Mouse (Mus musculus) induced T-regulatory cell, adult 2 months (primary cell): ENCODE results near the gene Spns3.

Experiments
- DNase-seq: peaks from one replicate; pipeline ENCODE4 v3.0.0-alpha.2; 2012; ENCODE audit warnings: low read depth

Gene Spns3

DNA sequence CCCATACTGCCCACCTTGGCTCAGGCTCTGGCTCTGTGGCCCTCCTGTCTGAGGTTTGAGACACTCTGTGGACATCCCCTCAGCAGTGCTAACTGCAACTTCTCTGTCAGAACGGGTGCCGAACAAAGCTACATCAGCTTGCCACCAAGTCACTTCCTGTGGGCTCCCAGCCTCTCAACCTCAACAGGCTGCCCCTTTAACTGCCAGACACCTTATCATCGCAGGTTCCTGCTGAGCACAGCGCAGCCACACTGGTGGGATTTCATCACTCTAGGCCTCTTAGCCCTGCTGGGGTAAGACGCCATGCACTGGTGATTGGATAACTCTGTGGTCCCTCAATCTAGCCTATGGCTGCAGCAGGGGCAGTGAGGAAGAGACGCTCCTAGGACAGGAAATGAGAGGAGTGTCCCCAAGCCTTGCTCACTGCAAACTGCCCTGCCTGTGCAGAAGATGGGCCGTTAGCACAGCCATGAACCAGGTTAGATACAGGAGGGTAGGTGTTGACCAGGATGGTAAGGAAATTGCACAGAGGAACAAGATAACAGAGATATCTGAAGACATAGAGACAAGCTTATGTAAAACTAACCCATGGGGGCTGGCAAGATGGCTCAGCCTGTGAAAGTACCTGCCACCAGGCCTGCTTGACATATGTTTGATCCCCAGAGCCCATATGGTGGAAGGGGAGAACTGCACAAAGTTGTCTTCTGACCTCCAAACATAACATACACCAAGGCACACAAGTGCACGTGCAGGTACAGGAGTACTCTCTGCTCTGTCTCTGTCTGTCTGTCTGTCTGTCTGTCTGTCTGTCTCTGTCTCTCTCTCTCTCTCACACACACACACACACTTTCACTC lies at the start of gene Spns3:
TSS of gene Spns3 (minus strand) at position 373 of the 855 bp plus-strand sequence.
- peak; percentile 51 for DNase-seq

- DNase-seq = no peak
Measured at GRCm38 (mm10) chr11:72597780-72598179, 47.5 kb upstream of the Spns3 start.

DNA sequence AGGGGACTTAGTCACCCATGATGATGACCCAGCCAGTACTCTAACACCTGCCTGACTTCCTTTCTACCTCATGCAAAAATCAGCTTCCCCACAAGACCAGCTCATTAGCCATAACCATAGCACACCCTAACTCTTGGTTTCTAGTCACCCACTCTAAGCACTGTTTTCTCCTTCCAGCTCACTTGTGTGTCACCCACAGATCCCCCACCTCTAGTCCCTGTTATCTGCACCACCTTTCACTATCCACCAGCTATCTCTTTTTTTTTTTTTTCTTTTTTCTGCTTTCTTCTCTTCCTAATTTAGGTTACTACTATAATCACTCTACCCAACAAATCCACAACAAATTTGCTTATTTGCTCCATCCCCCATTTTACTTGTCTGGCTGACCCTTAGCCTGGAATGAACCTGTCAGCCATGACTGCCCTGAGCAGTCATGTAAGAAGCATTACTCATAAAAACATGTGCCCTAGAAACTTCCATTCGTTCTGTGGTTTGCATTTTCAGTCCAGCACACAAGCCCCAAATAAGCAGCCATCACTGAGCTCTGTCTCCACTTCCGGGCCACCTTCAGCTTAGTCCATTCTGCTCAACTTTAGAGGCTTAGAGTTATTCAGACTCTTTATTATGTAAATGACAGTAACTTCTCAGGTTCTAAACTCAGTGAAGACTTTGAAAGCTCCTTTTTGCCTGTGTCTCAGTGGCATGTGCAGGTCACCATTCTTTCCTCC lies 44.9 kb upstream of the Spns3 start:
- no peak for DNase-seq

GRCm38 (mm10) chr11:72587537-72588233 lies 37.4 kb upstream of the Spns3 start:
- DNase-seq = no peak

GRCm38 (mm10) chr11:72586570-72586969 lies 36.3 kb upstream of the Spns3 start:
- DNase-seq = no peak

DNA sequence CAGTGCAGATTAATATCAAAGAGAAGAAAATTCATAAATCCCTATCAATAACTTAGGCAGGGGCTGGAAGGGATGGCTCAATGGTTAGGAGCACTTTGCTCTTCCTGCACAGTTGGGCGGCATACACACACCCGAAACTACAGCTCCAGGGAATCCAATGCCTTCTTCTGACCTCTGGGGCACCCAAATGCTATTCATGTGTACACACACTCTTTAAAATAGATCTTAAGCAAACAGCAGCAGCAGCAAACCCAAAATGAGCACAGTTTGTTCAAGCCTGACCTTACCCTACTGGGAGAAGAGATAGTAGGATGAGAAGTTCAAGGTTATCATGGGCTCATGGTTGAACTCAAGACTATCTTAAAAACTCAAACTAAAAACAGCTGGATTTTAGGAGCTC lies 32.8 kb upstream of the Spns3 start:
- no peak for DNase-seq

GRCm38 (mm10) chr11:72582448-72582705 lies 32.1 kb upstream of the Spns3 start:
- no peak for DNase-seq

DNA sequence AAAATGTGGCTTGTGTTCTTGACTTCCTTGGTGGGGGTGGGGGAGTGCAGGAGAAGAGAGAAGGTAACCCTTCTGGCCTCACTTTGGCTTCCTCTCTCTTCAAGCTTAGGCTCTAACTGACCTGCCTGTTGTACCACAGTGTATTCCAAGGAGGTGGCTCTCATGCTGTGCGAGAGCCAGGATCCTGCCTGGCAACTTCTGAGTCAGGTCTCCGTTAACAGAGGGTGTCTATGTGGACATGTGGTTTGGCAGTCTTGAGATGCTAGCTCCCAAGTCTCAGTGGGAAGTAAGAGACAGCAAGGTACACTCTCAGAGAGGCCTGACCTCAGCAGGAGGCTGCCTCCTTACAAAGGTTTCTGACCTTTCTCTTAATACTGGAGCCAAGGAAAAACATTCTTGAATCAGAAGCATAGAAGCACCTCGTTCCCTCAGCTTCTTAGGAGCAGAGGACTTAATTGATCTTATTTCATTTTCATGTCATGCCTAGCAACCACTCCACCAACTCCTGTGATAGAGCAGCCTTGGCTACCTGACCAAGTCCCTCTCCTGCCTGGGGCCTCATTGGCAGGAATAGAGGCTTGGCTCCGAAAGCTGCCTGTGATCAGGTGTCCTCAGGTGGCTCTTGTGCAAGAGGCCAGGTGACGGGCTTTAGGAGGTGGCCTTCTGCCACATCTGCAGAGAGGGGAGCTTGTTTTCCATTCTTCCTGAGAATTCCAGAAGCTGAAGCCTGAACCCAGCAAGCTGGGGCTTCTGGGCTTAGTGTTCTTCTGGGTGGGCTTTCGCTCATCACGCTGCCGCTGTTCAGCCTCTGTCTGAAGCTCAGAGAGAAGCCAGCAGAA lies 31.5 kb upstream of the Spns3 start:
- no peak for DNase-seq

GRCm38 (mm10) chr11:72578471-72578870 lies 28.2 kb upstream of the Spns3 start:
- DNase-seq = no peak

GRCm38 (mm10) chr11:72576466-72577351 lies 26.4 kb upstream of the Spns3 start:
- peak; percentile 61 for DNase-seq

DNA sequence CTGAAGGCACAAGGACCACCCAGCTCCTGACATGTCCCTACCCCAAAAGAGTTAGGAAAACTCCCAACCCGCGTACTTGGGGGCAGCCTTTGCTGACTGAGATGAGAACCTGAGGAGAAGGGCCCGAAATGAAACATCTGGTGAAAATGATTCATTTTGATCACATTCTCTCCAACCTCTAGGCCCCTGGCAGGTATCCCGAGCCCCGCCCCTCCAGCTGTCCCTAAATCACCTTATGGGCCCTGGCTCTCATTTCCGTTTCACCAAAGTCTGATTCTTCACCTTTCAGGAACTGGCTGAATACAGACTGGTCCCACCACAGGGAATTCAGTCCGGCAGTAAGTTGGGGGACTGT lies 25.8 kb upstream of the Spns3 start:
- DNase-seq = no peak

GRCm38 (mm10) chr11:72573819-72574218 lies 23.5 kb upstream of the Spns3 start:
- peak; percentile 68 for DNase-seq

DNA sequence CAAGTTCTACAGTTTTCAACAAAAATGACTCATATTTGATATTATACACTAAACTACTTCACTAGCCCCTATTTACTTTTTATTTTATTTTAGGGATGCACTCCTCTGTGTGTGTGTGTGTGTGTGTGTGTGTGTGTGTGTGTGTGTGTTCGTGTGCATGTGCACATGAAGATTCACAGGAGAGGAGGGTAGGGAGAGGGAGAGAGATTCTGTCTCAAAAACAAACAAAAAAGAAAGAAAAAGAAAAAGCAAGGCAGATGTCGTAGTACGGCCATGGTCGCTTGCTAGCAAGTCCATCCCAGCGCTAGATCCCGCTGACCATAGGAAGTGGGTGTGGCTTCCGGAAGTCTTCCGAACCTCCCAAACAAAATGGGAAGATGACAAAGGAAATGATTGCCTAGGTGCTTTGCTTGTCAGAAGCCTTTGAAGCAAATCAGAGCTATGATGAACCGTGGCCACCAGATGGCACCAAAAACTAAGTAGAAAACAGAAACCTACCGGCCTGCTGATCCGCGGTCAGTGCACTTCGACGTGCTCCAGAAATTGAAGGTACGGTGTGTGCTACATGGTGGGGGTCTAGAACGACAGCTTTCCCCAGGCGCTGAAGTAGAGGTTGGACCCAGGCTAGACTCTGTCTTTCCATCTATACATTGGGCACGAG lies 20.1 kb upstream of the Spns3 start:
- peak; percentile 92 for DNase-seq

DNA sequence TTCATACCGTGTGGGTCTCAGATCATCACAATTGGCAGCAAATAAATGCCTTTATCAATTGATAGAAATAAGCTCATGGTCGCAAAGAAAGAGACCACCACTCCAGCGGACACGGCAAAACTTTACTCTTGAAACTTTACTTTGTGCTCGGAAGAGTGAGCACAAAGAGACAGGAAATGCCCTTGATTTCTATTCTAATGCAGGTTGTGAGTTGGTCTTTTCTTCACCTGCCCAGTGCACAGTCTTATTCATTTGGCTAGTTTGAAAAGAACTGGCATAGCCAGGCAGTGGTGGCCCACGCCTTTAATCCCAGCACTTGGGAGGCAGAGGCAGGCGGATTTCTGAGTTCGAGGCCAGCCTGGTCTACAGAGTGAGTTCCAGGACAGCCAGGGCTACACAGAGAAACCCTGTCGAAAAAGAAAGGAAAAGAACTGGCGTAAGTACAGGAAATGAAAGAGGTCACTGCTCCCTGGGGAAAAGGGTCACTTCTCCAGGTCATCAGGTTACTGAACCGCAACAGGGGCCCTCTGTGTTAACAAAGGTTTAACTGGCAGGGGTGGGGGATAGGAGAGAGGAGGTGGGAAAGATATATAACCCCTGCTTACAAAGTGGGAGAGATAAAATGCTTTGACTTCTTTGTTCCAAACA lies 19.5 kb upstream of the Spns3 start:
- no peak for DNase-seq

DNA sequence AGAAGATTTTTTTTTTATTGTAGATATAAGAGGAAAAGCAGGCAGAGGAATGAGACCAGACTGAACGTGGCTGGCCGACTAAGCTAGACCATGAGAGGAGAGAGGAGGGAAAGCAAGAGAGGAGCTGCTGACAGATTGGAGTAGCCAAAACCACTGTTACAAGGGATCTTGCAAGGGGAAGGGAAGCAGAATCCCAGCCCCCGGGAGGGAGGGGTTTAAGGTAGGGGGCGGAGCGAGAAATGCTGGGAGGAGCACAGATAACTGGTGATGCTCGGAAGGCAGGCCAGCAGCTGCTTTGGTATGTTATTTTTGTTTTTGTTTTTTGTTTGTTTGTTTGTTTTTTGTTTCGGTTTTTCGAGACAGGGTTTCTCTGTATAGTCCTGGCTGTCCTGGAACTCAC lies 18.7 kb upstream of the Spns3 start:
- peak; percentile 27 for DNase-seq

- DNase-seq = no peak
Measured at GRCm38 (mm10) chr11:72566816-72567338, 16.6 kb upstream of the Spns3 start.

DNA sequence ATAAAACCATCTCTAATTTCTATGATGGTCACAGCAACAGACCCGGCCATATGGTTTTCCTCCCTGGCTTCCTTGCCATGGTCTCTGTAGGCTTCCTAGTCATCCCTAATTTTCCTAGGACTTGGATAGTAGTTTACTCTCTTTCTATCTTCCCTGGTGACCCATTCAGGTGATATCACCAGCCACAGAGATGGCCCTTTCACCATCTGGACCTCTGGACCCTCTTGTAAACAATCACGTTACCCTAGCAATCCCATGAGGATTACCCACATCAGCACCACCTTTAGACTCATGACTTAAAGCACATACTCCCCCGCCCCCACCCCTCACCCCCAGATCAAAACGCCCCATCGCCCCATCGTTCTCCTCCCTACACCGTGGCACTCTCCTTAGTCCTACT lies 16.0 kb upstream of the Spns3 start:
- no peak for DNase-seq

DNA sequence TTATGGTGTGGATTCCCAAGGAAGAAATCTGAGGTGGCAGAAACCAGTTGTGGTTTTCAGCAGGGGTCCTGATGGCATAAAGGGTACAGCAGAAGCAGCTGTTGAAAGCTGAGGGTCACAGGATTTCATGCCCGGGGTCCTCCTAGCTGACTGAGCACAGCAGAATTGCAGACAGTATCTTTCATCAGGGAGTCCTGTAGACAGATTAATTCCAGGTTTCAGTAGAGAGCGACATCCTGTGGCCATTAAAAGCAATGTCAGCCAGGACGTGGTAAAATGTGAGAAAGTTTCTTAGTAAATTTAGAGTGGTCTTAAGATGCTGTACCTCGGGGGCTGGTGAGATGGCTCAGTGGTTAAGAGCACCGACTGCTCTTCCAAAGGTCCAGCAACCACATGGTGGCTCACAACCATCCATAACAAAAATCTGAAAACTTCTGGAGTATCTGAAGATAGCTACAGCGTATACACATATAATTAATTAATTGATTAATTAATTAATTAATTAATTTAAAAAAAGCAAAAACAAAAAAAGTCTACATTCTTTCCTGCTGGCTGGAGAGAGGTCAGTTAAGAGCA lies 14.0 kb upstream of the Spns3 start:
- peak; percentile 56 for DNase-seq

- DNase-seq = no peak
Measured at GRCm38 (mm10) chr11:72560661-72561060, 10.4 kb upstream of the Spns3 start.
